Mouse (Mus musculus): ENCODE measurements around the gene Blnk.

Gene Blnk

DNA sequence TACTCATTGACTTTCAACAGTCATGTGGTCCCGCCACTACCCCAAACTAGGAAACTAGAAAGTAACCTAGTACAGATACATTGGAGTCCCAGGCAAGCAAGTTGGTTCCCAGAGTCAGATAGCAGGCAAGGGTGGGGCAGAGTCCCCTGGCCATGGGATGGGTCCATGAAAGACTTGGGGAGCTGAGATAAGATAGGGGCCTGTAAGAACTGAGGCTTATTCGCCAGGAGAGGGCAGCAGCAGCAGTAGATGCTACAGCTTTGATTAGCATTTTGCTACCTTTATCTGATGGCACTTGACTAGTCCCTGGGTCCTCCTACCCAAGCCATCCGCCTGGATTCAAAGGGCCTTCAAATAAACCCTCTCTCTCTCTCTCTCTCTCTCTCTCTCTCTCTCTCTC, 5.2 kb upstream of the Blnk start:
- no peak for DNase-seq (ENCODE audit: low spot score in 2 of 2)

DNA sequence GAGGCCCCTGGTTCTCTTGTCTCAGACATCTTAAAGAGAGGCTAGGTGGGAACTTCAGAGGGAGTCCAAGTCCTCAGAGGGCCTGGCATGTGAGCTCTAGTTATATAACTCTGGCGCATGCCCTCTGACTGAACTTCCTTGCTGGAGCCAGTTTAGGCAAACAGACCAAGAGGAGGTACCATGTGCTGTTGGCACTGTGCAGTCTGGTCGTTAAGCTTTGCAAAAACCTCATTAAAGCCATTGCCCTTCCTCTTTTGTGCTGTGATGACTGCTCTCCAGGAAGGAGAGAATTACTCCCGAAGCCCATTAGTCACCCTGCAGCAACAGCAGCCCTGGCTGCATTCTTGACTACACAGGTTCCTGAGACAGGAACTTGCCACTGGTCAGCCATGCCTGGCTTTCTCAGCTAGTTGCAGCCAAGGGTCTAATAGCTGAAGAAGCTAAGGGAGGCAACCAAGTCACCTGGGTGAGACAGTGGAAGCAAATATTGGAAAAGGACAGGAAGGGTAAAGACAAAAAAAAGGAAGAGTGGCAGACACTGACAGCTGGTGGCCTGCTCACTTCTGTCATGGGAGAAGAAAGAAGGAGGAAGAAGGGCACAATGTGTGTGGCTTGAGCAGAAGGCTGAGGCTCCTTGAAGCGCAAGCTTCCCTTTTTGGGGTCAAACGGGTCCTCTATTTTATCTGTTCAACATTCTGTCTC, 4.3 kb upstream of the Blnk start:
- DNase-seq (ENCODE audit: low spot score in 2 of 2) = no peak

- DNase-seq (ENCODE audit: low spot score in 2 of 2) = no peak
These were observed 2.4 kb upstream of the Blnk start for GRCm38 (mm10) chr19:40996722-40997121.

DNA sequence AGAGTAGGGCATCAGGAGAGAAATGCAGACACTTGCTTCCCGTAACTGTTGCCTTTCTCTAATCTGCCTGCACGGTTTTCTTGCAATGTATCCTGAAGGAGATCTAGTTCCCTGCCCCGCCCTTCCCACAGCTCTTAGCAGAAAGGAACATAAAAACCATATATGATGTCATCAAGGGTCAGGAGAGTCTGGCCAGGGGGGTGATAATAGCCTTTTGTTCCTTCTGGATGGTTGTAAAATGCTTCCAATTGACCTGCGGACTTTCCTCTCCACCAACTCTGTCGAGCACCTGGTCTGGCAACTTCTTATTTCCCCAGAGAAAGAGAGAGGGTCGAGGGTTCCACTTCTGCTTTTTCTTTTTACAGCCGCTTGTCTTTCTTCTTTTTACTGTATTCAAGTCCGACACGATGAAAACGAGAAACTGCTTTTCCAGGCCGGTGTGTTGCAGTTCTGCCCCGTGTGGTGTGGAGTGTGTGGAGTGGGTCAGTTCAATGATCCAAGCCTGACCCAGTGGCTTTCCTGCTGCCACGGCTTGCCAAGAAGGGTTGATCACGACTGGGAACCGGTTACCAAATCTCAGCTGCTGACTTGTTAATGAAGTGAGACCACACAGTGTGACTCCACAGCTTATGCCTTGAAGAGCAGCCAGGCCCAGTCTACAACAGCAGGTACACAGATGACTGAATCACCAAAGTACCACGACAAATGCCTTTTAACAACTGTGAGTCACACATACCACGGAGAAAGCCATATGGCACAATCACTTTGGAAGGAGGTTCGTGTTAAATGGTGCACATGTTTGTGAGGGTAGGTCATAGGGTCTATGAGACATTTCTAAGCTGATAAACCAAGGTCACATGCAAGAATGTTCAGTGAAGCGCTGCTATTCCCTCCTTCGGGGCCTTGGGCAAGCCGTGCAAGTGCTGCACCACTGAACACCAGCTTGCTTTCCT, 1.4 kb upstream of the Blnk start:
- no peak for DNase-seq (ENCODE audit: low spot score in 2 of 2)

GRCm38 (mm10) chr19:40994911-40995310, 576 bp upstream of the Blnk start:
- DNase-seq (ENCODE audit: low spot score in 2 of 2) = no peak

DNA sequence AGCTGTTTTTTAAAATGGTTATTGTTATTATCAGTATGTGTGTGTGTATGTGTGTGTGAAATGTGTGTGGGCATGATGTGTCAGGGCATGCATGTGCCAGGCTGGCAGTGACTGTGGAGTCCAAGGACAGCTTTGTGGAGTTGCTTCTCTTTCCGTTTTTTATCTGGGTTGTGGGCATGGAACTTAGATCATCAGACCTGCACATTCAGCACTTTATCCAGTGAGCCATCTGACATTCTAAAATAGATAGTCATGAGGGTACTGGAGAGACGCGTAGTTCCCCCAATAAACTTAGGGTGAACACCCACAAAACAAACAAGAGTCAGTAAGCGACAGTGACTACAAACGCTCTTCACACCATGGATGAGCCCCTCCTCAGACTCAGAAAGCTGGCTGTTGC, 979 bp downstream of the Blnk start:
- DNase-seq (ENCODE audit: low spot score in 2 of 2) = no peak

DNA sequence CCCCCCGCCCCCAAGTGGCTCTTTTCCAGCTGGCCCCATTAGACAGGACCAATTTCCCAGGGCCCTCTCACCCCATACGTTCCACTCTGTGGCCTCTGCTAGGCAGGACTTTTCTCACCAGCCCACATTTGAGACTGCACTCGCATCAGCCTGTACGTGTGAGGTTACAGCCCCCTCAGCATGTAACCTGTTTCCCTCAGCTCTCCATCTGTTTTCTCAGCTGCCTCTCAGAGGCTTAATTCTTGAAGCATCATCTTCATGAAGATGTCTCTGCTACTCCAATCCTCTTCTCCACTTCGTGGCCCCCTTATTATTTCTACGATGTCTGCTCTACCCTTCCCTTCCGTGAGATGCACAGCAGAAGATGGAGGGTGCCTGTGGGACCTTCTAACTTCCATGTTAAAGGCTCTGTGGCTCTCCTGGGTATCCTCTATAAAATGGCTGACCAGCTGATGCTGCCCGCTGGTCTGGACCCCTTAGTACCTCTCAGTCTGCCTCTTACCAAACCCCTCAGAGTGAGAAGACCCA, 1.8 kb downstream of the Blnk start:
- DNase-seq (ENCODE audit: low spot score in 2 of 2) = no peak

- DNase-seq (ENCODE audit: low spot score in 2 of 2) = no peak
These were observed 2.2 kb downstream of the Blnk start for GRCm38 (mm10) chr19:40992096-40992495.

- no peak for DNase-seq (ENCODE audit: low spot score in 2 of 2)
These were observed 2.7 kb downstream of the Blnk start for GRCm38 (mm10) chr19:40991626-40992025.

DNA sequence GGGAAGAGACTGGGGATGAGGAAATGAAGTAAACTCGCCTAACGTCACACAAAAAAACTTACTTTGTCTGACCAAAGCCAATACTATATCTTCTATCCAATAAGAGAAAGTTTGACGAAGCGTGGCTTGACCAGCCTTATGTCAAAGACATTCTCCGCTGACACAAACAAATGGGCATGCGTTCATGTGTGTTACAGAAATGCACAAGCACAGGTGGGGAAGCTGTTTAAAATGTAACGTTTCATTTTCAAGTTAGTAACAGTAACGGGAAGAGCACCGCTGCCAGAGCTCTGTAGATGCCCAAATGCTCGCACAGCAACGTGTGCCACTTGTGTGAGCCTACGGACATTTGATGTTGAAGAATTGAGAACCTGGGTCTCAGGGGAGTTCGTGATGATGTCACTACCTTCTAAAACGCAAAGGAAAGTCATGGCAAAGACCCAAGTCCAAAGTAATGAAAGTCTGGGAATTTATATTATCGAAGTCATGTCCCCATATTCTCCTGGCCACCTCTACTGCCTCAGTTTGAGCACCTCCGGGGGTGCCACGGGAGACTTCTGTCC, 3.5 kb downstream of the Blnk start:
- DNase-seq (ENCODE audit: low spot score in 2 of 2) = no peak

- no peak for DNase-seq (ENCODE audit: low spot score in 2 of 2)
These were observed 4.3 kb downstream of the Blnk start for GRCm38 (mm10) chr19:40989961-40990600.

DNA sequence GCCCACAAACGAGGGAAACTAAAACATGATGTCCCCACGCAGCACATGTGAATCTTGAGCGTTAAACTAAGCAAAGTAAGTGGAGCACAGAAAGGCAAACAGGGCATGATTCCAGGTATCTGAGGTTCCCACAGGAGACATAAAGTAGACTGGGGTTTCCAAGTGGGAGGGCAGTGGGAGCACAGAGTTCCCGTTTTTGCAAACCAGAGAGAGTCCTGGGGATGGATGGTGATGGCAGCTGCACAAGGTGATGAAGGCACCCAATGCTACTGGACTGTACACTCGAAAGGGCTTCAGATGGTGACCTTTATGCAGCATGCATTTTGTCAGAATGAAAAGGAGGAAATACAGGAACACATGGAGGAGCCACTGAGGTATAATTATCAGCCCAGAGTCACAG, 5.5 kb downstream of the Blnk start:
- no peak for DNase-seq (ENCODE audit: low spot score in 2 of 2)

- no peak for DNase-seq (ENCODE audit: low spot score in 2 of 2)
These were observed 9.8 kb downstream of the Blnk start for GRCm38 (mm10) chr19:40984536-40984935.

DNA sequence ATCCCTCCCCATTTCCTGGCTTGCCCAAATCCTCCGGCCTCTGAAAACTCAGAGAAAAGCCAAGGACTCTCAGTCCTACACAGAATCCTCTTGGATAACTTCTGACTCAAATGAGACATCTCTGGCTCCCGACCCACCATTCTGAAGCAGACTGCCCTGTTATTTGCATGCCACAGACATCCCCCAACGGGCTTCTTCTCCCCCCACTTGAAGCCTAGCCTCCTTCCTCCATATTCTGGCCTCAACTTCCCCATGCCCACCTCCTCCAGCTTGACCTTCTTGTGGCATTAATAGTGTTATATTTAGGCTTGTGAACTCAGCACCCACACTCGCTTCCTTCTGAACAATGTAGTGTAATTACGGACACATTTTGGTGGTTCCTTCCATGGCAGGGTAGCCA, 13.7 kb downstream of the Blnk start:
- DNase-seq (ENCODE audit: low spot score in 2 of 2) = no peak

DNA sequence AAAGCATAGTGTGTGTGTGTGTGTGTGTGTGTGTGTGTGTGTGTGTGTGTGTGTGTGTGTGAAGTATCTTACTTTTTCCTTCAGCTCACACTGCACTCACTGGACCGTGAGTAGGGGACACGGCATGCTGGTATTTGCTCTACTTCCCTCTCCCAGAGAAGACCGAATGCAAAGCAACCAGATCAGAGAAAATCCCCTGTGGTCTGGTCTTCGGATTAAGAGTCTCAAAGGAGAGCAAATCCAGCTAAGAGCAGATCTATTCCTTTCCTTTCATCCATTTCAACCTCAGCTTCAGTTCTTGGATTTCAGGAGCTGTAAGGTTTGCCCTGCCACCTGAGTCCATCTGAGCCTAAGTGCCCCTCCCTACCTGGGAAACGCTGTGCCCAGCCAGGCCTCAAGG, 16.3 kb downstream of the Blnk start:
- no peak for DNase-seq (ENCODE audit: low spot score in 2 of 2)

GRCm38 (mm10) chr19:40976946-40977917, 17.1 kb downstream of the Blnk start:
- no peak for DNase-seq (ENCODE audit: low spot score in 2 of 2)

DNA sequence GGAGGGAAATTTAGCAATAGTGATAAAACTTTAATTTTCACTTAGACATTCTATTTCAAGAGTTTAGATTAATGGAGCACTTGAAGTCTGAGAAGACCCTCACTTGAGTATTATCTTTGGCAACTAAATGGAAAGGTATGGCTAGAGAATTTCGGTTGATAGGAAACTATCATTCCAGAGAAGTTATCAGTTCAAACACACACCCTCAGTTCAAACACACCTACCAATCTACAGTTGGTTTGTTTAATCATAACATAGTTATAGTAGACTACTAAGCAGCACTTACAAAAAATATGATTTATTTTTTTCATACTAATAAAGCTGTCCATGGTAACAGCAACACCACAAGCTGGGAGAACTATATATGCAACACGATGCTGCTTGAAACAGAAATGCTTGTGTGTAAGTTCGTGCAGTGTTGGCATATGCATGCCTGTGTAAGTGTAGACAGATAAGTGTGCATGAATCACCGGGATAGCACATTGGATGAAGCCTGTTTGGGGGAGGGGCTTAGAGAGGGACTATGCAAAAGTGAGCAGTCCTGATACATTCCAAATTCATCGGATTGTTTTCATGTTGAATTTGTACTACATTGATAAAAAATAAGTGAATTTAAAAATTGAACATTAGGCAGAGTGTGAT, 22.9 kb downstream of the Blnk start:
- DNase-seq (ENCODE audit: low spot score in 2 of 2) = no peak

- DNase-seq (ENCODE audit: low spot score in 2 of 2) = no peak
These were observed 23.6 kb downstream of the Blnk start for GRCm38 (mm10) chr19:40970775-40971174.

- DNase-seq (ENCODE audit: low spot score in 2 of 2) = no peak
These were observed 24.0 kb downstream of the Blnk start for GRCm38 (mm10) chr19:40970301-40970700.
